Mouse (Mus musculus) left cerebral cortex, adult 11 months (tissue): Measurements from ENCODE around the gene Gm21994.
"Not testable (repeated sequence)": the region's sequence is repeated elsewhere in the genome, so short reads cannot be mapped to it uniquely, and the experiment has no call there.

Source experiments
- DNase-seq: peaks from one replicate; pipeline ENCODE4 v3.0.0; 2022; ENCODE audit warnings: low spot score

The Gm21994 gene

GRCm38 (mm10) chr2:150255491-150255890, at the start of gene Gm21994:
Gene Gm21994, minus strand, starts transcription at chr2:150255591.
- not testable (repeated sequence) for DNase-seq

DNA sequence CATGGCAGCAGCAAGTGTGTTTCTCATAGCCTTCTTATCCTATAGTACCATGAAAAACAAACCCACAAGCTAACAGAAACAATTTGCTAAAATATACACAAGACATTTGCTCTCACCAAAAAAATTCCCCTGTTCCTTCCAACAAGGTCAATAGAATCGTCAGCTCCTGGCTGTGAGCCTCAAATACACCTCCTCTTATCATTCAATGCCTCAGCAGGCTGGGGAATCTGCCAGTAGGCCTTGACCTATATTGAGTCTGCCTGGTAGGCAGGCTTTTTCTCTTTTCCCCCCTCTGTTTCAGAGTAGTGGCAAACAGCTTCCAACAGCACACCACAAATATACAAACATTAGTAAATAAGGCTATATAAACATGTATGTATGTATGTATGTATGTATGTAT, 43.7 kb upstream of the Gm21994 start:
- DNase-seq: no peak

DNA sequence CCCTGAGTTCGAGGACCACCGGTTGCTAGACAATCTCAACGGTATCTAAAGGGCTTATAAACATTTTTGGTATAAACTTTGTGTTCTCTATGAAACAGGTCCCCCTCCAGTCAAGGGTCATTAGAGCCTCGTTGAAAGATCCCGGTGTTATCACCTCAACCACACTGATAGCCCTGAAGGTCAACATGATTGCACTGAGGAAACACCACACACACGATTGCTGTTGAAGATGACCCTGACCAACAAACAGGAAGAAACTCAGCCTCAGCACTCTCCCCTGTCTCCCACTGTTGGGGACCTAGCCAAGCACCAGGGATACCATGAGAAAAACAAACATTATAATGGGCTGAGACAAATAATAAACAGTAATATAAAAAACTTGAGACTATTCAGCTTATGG, 38.3 kb upstream of the Gm21994 start:
- no peak for DNase-seq

DNA sequence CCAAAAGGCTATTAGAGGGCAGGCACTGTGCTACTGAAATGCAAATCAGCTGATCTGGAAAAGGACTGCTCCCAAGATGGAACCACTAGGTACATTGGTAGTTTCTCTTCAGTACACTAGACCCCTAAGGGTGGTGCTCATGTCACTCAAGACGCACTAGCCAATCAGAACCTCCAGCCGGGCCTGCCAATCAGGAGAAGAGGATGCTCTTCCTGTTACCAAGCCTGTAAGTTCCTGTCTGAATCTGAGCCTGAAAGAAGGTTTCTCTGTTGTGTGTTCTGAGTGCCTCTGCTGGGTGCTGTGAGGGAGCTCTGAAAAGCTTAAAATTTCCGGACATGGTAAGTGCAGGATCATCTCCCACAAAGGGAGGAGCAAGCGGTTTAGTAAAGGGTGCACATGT, 1.9 kb upstream of the Gm21994 start, which contains the start of gene Gm14124:
Gene Gm14124 (plus strand): TSS at position 227 of the 400 bp plus-strand sequence.
- not testable (repeated sequence) for DNase-seq

GRCm38 (mm10) chr2:150256861-150257260, 1.5 kb upstream of the Gm21994 start:
- DNase-seq: not testable (repeated sequence)

DNA sequence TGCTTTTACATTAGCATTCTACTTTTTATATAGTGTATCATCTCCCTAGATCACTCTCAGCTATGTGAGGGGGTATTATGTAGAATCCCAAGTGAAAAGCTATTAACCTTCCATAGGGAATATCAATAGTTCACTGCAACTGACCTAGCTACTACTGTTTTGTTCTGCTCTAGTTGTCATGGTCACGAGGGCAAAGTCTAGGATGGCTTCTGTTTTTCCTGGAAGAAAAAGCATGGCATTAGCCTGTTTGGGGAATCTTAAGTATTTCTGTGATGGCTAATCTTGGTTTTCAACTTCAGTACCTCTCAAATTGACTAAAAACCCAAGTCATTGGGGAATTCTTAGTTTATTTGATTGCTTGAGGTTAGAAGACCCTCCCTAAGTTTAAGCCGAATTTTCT, 12.2 kb downstream of the Gm21994 start:
- DNase-seq: no peak

- DNase-seq: not testable (repeated sequence)
Measured at GRCm38 (mm10) chr2:150223263-150223662, 32.1 kb downstream of the Gm21994 start.

GRCm38 (mm10) chr2:150218363-150218725, 37.0 kb downstream of the Gm21994 start:
- DNase-seq: not testable (repeated sequence)

GRCm38 (mm10) chr2:150217600-150218362, 37.6 kb downstream of the Gm21994 start, which contains the start of gene Zfp937:
Gene Zfp937, plus strand, starts transcription at chr2:150218073.
- DNase-seq: peak; percentile 85
